Mouse (Mus musculus) small intestine, adult 2 months (tissue): Measurements from ENCODE around the gene Tceal5. TPM values are rescaled to one million over a fixed set of nuclear protein-coding genes. Genes with fewer than 3 reads are reported as not detected.

Experiments used
- H3K27ac ChIP-seq: fragments of 200-500 bp; 2 replicates; pipeline ENCODE4 v1.5.1; 2012; ENCODE audit warnings: low read depth, low read length, control low read depth, inconsistent platforms; ENCODE audit not compliant: insufficient read depth
- H3K27me3 ChIP-seq: fragments of 200-500 bp; 2 replicates; pipeline ENCODE4 v1.6.1; 2012; ENCODE audit warnings: mild to moderate bottlenecking, moderate library complexity, low read length, inconsistent platforms; ENCODE audit not compliant: control insufficient read depth, insufficient read depth
- H3K36me3 ChIP-seq: fragments of 200-500 bp; 2 replicates; pipeline ENCODE4 v1.6.1; 2012; ENCODE audit warnings: mild to moderate bottlenecking, low read length, control low read depth, inconsistent platforms; ENCODE audit not compliant: control insufficient read depth, insufficient read depth
- H3K4me1 ChIP-seq: fragments of 200-500 bp; 2 replicates; pipeline ENCODE4 v1.6.1; 2012; ENCODE audit warnings: low read length, inconsistent platforms, mixed read lengths; ENCODE audit not compliant: control insufficient read depth, insufficient read depth, insufficient read length
- H3K4me3 ChIP-seq: fragments of 200-500 bp; 2 replicates; pipeline ENCODE4 v1.5.1; 2012; ENCODE audit warnings: low read depth, mild to moderate bottlenecking, control low read depth, inconsistent platforms, low read length, moderate library complexity
- CTCF ChIP-seq: fragments of 200-500 bp; IDR thresholded peaks from 2 replicates; pipeline ENCODE4 v1.5.1; 2012; ENCODE audit warnings: low read depth, mild to moderate bottlenecking, control low read depth, inconsistent platforms, low read length, moderate library complexity, mixed read lengths; ENCODE audit not compliant: insufficient replicate concordance, insufficient read length; ENCODE audit errors: extremely low read depth
- POLR2A ChIP-seq: fragments of 200-500 bp; IDR thresholded peaks from 2 replicates; pipeline ENCODE4 v1.6.1; 2012; ENCODE audit warnings: low read depth, mild to moderate bottlenecking, control low read depth, inconsistent platforms, low read length, moderate library complexity
- WGBS: fragments of 180-500 bp; shearing (Covaris S2); methylation state at CpG from one replicate; pipeline ENCODE4 v1.1.7; 2018; 5-methylcytosine and 5-hydroxymethylcytosine counted together
- polyA plus RNA-seq: library from polyadenylated mRNA; depleted of rRNA; stranded (reverse); fragments of >200 nt; gene quantifications from 2 replicates; pipeline ENCODE4 v1.2.3, GENCODE M21; 2012; rRNA removed

Gene Tceal5
- polyA plus RNA-seq, 1 experiment, result 0.15 TPM

DNA sequence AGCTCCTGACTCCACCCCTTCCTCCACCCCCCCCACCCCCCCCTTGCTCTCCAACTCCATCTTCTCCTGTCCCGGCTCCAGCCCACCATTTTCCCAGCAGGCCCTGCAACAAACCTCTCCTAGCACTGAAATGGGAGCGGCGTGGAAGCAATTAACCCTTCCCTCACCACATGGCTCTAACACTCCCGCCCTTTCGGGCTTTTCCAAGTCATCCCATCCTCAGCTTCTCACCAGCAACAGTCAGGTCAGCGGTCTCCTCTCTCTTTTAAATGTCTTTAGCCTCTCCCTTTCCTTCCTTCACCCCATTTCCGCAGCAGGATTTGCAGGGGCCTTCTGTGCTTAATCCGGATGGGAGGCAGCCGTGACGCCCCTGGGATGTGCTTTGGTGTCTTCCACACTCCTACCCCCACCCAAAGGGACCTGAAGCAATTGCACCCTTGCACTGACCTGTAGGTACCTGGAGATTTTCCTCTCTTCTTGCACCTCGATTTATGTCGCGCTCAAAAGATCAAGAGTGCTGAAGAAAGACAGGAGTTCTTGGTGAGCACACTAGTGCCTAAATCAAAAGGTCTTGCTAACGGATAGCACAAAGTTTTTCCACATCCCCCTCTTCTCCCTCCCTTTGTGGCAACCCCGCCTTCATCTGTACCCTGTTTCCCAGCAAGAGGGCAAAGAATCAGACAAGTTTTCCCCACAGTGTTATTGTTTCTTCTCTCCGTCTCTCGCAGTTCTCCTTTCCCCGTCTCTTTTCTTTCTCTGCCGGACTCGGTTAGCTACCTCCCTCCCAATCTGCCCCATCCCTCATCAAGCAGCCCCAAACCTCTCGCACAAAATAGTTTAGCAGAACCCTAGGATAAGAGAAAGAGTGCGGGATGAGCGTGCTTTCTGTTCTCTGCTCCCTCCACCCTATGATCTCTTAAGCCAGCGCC lies 32.2 kb downstream of the Tceal5 start:
- TF ChIP-seq POLR2A (no peak), CTCF (no peak)
- Histone ChIP-seq H3K27me3 (no peaks in the 10 kb centered on the region), H3K4me1 (no peaks in the 10 kb centered on the region), H3K36me3 (no peaks in the 10 kb centered on the region), H3K4me3 (peak overlapping the region; percentile 61), H3K27ac (peak overlapping the region; percentile 46; the same call in 1 of the 2 replicates)
- WGBS, result 17% methylated on average over 24 of the region's 24 CpGs

DNA sequence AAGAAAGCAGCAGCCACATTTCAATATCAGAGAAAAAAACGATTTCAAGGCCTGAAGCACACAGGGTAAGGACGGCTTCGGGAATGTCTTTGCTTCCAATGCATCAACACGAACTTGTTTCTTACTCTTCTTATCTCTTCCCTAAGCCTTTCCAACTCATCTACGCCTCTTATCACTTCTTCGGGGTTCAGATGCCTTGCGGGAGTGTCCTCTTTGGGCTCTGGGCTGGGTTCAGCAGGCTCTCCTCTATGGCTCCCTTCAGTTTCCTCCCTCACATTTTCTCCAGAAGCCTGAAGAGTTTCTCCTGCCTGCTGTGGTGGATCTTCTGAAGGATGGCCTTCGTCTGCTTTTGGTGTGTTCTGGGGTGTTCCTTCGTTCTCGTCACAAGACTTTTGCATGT lies 33.1 kb downstream of the Tceal5 start:
- 70% methylated on average over 10 of the region's 10 CpGs for WGBS
- H3K27ac ChIP-seq, result no peak overlapping the region
- no peak overlapping the region for H3K4me3 ChIP-seq
- TF ChIP-seq CTCF, result no peak
- no peak for TF ChIP-seq POLR2A
- no peaks in the 10 kb centered on the region for H3K4me1 ChIP-seq
- H3K27me3 ChIP-seq, result no peaks in the 10 kb centered on the region
- H3K36me3 ChIP-seq, result no peaks in the 10 kb centered on the region

Other genes with a start within 250 kb of the Tceal5 start
- gene Arxes2, start 210.1 kb downstream of the Tceal5 start, polyA plus RNA-seq, result 0.51 and 0.57 TPM in 2 replicates
- gene Arxes1, start 170.5 kb downstream of the Tceal5 start, polyA plus RNA-seq, result 0.18 TPM in 1 of 2 replicates, not detected in the other
- gene Bex2, start 135.6 kb downstream of the Tceal5 start, polyA plus RNA-seq, result 0.52 and 0.72 TPM in 2 replicates
- not detected in 2 replicates for gene Nxf3, start 118.6 kb downstream of the Tceal5 start, polyA plus RNA-seq
- gene Bex4, start 64.9 kb downstream of the Tceal5 start, polyA plus RNA-seq, result 0.20 TPM in 1 of 2 replicates, not detected in the other
- gene Tceal8, start 31.5 kb downstream of the Tceal5 start, polyA plus RNA-seq, result 0.08 and 0.61 TPM in 2 replicates
- gene Tceal7, start 10.9 kb upstream of the Tceal5 start, polyA plus RNA-seq, result not detected in 2 replicates
- 0.15 and 1.9 TPM in 2 replicates for gene Bex1, start 11.6 kb upstream of the Tceal5 start, polyA plus RNA-seq
- gene Tceal9, start 41.2 kb upstream of the Tceal5 start, polyA plus RNA-seq, result 2.4 and 3.0 TPM in 2 replicates
- gene Bex3, start 66.4 kb upstream of the Tceal5 start, polyA plus RNA-seq, result 5.2 and 8.6 TPM in 2 replicates